Mouse (Mus musculus) Muller cell, postnatal 12 days (primary cell): Measurements from ENCODE around the gene Amy2a3.
"Not testable (repeated sequence)": the region's sequence is repeated elsewhere in the genome, so short reads cannot be mapped to it uniquely, and the experiment has no call there.

Experiments used
- DNase-seq: peaks from one replicate; pipeline ENCODE4 v3.0.0-alpha.2; 2015; ENCODE audit errors: inconsistent ontology term

Gene Amy2a3

DNA sequence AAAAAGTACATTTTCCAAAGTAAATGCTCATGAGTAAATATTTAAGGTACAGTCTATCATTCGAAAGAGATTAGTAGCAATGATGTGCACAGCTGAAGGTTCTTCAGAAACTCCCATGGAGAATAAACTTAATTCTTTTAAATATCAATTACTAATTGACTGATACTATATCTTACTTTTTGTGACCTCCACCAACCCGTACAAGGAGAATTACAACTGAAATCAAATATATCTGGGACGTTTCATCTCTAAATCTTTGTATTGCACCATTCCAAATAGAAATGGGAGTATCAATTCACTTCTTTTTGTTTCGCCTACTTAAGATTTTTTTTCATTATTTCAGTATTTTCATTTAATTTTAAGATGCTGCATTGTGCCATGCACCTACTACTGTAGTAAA is at the start of gene Amy2a3:
Gene Amy2a3, minus strand, starts transcription at position 101 of the 400 bp plus-strand sequence.
- DNase-seq = not testable (repeated sequence)

- DNase-seq = not testable (repeated sequence)
Observed at GRCm38 (mm10) chr3:113356558-113356957, 32.7 kb upstream of the Amy2a3 start, which contains the start of gene Amy2a2. Gene Amy2a2, minus strand, starts transcription at chr3:113356658.

- not testable (repeated sequence) for DNase-seq
Observed at GRCm38 (mm10) chr3:113345484-113345883, 21.6 kb upstream of the Amy2a3 start.

DNA sequence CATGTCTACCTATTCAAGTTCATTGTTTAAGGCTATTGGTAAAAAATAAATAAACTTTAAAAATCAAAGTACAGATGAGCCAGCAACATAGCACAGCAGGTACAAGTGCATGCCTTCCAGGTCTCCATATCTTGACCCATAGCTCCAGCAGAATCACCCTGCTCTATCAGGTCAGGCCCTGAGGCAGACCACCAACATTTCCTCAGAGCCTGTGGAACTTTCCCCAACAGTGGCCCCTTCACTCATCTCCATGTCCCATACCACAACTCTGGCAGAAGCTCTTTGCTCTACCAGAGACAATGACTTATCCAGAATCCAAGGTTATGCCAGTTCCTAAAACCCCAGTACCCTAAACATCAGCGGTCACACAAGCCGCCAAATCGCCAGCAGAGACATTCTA is 10.9 kb downstream of the Amy2a3 start:
- not testable (repeated sequence) for DNase-seq

DNA sequence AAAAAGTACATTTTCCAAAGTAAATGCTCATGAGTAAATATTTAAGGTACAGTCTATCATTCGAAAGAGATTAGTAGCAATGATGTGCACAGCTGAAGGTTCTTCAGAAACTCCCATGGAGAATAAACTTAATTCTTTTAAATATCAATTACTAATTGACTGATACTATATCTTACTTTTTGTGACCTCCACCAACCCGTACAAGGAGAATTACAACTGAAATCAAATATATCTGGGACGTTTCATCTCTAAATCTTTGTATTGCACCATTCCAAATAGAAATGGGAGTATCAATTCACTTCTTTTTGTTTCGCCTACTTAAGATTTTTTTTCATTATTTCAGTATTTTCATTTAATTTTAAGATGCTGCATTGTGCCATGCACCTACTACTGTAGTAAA is 32.5 kb downstream of the Amy2a3 start, which contains the start of gene Amy2a4:
Gene Amy2a4, minus strand, starts transcription at position 101 of the 400 bp plus-strand sequence.
- DNase-seq = not testable (repeated sequence)

DNA sequence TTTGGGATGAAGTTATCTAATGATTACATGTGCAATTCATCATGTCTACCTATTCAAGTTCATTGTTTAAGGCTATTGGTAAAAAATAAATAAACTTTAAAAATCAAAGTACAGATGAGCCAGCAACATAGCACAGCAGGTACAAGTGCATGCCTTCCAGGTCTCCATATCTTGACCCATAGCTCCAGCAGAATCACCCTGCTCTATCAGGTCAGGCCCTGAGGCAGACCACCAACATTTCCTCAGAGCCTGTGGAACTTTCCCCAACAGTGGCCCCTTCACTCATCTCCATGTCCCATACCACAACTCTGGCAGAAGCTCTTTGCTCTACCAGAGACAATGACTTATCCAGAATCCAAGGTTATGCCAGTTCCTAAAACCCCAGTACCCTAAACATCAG is 43.6 kb downstream of the Amy2a3 start:
- not testable (repeated sequence) for DNase-seq

DNA sequence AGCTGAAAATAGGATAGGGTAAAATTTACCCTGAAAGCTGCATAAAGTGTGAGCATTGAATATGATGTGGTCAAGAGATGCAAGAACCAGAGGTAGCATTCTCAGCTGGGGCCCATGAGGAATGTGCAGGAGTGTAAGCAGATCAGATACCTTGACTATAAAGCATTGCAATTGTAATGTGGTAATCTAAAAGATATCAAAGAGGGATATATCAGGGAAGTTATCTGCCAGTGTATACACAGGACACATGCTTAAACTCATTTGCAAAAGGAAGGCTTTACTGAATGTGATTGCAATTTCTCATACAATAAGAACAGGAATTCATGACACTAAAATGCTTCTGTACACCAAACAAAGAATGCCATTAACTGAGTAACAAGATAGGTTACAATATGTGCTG is 44.3 kb downstream of the Amy2a3 start:
- DNase-seq = not testable (repeated sequence)
